Mouse (Mus musculus) liver, adult 2 months (tissue): Measurements from ENCODE around the gene Foxl1. TPM values are rescaled to one million over a fixed set of nuclear protein-coding genes. Genes with fewer than 3 reads are reported as not detected.

Source experiments
- DNase-seq: peaks from one replicate; pipeline ENCODE4 v3.0.0-alpha.2; 2011; ENCODE audit warnings: low read depth, low spot score; ENCODE audit errors: extremely low read depth
- H3K27ac ChIP-seq: fragments of 200-500 bp; replicated peaks from 2 replicates; pipeline ENCODE4 v1.5.1; 2012; ENCODE audit warnings: low read depth, mild to moderate bottlenecking, control low read depth, inconsistent platforms, low read length; ENCODE audit not compliant: insufficient read depth
- H3K27me3 ChIP-seq: fragments of 200-500 bp; 2 replicates; pipeline ENCODE4 v1.6.1; 2012; ENCODE audit warnings: mild to moderate bottlenecking, moderate library complexity, low read length, inconsistent platforms; ENCODE audit not compliant: control insufficient read depth, insufficient read depth
- H3K36me3 ChIP-seq: fragments of 200-500 bp; 2 replicates; pipeline ENCODE4 v1.6.1; 2012; ENCODE audit warnings: low read length, inconsistent platforms; ENCODE audit not compliant: control insufficient read depth, insufficient read depth
- H3K4me1 ChIP-seq: fragments of 200-500 bp; 2 replicates; pipeline ENCODE4 v1.6.1; 2011; ENCODE audit warnings: low read length; ENCODE audit not compliant: control insufficient read depth, insufficient read depth
- H3K4me3 ChIP-seq: fragments of 200-500 bp; 2 replicates; pipeline ENCODE4 v1.5.1; 2011; ENCODE audit warnings: low read depth, mild to moderate bottlenecking, control low read depth, low read length, moderate library complexity; ENCODE audit not compliant: insufficient read depth
- H3K79me2 ChIP-seq: fragments of 200-500 bp; 2 replicates; pipeline ENCODE4 v1.6.1; 2012; ENCODE audit warnings: inconsistent platforms, mild to moderate bottlenecking, low read length, moderate library complexity; ENCODE audit not compliant: control insufficient read depth, insufficient read depth
- H3K9ac ChIP-seq: fragments of 200-500 bp; 2 replicates; pipeline ENCODE4 v1.6.1; 2012; ENCODE audit warnings: low read depth, mild to moderate bottlenecking, control low read depth, inconsistent platforms, low read length
- CTCF ChIP-seq: fragments of 200-500 bp; IDR thresholded peaks from 2 replicates; pipeline ENCODE4 v1.5.1; 2011; ENCODE audit warnings: low read depth, low read length, control low read depth
- POLR2A ChIP-seq: fragments of 200-500 bp; IDR thresholded peaks from 2 replicates; pipeline ENCODE4 v1.6.1; 2011; ENCODE audit warnings: low read length, control low read depth; ENCODE audit not compliant: insufficient read depth; ENCODE audit errors: extremely low read depth
- WGBS: fragments of 180-500 bp; shearing (Covaris S2); methylation state at CpG from one replicate; pipeline ENCODE4 v1.1.7; 2018; 5-methylcytosine and 5-hydroxymethylcytosine counted together
- polyA plus RNA-seq: library from polyadenylated mRNA; depleted of rRNA; stranded (reverse); fragments of >200 nt; gene quantifications from 2 replicates; pipeline ENCODE4 v1.2.3, GENCODE M21; 2012
- total RNA-seq: library from RNA; depleted of rRNA; stranded (reverse); fragments of >200 nt; gene quantifications from 2 replicates; pipeline ENCODE4 v1.2.3, GENCODE M21; 2014

Foxl1 gene
- total and polyA plus RNA-seq, 2 experiments = not detected

DNA sequence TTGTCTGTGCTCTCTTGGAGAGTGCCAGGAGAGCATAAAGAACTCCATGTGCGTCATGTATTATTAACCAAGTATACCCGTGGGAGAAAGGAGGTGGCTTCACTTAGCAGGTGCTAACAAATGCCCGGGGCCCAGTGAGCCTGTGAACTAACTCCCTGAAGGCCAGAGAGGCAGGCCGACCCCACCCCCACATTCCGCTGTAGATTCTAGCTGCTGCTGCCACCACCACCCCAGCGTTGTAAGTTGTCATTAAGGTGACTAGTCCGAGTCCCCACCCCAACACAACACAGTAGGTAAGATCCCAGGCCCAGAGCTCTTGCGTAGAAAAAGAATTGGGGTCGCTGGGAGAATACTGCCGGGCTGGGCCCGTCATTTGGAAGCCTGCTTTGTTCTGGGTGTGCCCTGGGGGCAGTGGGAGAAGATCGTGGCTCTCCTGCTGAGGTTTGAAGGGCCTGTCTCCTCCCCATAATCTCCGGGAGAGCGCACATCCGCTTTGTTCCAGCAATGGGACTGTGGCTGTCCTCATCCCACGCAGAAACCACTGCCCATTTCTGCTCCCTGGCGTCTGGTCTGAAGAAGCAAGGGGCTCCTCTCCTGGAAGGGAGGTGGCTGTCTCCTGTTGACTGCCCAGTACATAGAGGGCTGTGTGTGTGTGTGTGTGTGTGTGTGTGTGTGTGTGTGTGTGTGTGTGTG, 3.0 kb upstream of the Foxl1 start:
- no peak for TF ChIP-seq CTCF
- TF ChIP-seq POLR2A = no peak
- H3K27ac ChIP-seq = no peak overlapping the region
- no peak overlapping the region for H3K4me3 ChIP-seq
- H3K9ac ChIP-seq = no peak overlapping the region
- H3K4me1 ChIP-seq = no peaks in the 10 kb centered on the region
- H3K36me3 ChIP-seq = no peaks in the 10 kb centered on the region
- DNase-seq = no peak
- WGBS = 9% methylated on average over 17 of the region's 17 CpGs
- peaks cover 32% of the 10 kb centered on the region for H3K27me3 ChIP-seq
- H3K79me2 ChIP-seq = no peaks in the 10 kb centered on the region

DNA sequence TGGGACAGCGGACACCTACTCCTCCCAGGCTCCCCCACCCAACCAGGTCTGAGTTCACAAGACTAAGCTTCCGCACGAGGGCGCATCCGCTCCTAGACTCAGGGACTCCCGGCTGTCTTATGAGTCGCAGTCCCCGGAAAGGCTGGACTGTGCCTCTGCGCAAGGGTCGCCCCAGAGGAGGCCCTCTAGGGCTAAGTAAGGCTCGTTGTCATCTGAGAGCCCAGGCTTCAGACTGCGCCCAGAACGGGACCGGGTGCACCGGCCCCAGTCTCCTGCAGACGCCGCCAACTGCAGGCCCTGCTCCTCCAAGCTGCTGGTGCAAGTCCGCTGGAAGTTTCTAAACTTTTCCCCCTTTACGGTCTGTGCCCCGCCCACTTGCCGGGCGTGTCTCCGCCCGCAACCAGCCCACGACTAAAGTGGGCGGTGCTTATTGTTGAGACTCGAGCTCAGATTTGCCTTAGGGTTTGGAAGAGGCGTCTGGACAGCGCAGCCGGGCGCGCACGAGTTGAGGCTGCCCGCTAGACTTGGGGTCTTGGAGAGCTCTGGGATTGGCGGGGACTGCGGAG, 2.3 kb upstream of the Foxl1 start:
- DNase-seq = no peak
- no peak overlapping the region for H3K27ac ChIP-seq
- no peaks in the 10 kb centered on the region for H3K36me3 ChIP-seq
- TF ChIP-seq POLR2A = no peak
- peak; percentile 41 for TF ChIP-seq CTCF
- H3K4me3 ChIP-seq = peak overlapping the region; percentile 24; the same call in 1 of the 2 replicates
- H3K27me3 ChIP-seq = peaks cover 31% of the 10 kb centered on the region
- H3K4me1 ChIP-seq = no peaks in the 10 kb centered on the region
- WGBS = 4% methylated on average over 36 of the region's 36 CpGs
- no peak overlapping the region for H3K9ac ChIP-seq
- no peaks in the 10 kb centered on the region for H3K79me2 ChIP-seq

DNA sequence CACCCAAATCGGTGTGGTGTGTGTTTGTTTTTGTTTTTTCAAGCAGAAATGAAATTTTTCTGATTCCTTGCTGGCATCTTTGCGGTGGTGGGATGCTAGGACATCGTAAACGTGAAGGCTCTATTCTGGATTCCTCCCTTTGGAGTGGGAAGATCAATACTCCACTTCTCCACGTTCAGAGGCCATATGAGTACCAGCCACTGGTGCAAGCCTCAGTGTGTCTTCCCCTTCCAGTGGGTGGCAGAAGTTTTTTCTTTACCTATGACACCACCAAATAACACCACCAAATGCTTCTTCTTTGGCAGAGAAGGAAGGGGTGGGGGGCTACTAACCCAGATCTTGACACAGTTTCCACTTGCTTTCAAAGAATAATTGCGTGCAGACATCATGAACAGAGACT, 1.5 kb upstream of the Foxl1 start:
- no peak for DNase-seq
- H3K36me3 ChIP-seq = no peaks in the 10 kb centered on the region

DNA sequence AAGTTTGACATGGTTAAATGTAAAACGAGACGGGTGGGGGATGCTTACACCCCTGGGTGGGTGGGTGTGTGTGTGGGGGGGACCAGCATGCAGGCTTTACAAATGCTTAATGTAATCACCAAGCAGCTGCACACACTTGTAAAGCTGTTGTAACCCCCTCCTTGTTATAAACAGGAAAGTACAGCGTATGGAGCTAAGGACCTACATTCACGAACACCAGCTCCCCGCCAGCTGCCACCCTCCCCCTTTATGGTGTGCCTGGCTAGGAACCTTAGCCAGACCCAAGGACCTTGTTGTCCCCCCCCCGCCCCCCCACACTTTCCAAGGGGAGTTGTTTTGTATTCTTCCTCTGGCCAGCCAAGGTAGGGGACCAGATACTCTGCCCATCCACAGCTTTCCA, 1.0 kb upstream of the Foxl1 start:
- no peaks in the 10 kb centered on the region for H3K79me2 ChIP-seq
- no peak overlapping the region for H3K27ac ChIP-seq
- H3K9ac ChIP-seq = no peak overlapping the region
- H3K27me3 ChIP-seq = peaks cover 27% of the 10 kb centered on the region
- H3K4me1 ChIP-seq = no peaks in the 10 kb centered on the region
- H3K36me3 ChIP-seq = no peaks in the 10 kb centered on the region
- H3K4me3 ChIP-seq = no peak overlapping the region
- TF ChIP-seq POLR2A (no peak), CTCF (no peak)
- DNase-seq = no peak
- 20% methylated on average over 6 of the region's 6 CpGs for WGBS

More for the DNA sequence above, 1.5 kb upstream of the Foxl1 start:
- no peak for TF ChIP-seq POLR2A
- no peak for TF ChIP-seq CTCF
- Histone ChIP-seq H3K4me3 (no peak overlapping the region), H3K9ac (no peak overlapping the region), H3K4me1 (no peaks in the 10 kb centered on the region), H3K27ac (no peak overlapping the region), H3K79me2 (no peaks in the 10 kb centered on the region), H3K27me3 (peaks cover 27% of the 10 kb centered on the region)
- WGBS = 15% methylated on average over 6 of the region's 6 CpGs

DNA sequence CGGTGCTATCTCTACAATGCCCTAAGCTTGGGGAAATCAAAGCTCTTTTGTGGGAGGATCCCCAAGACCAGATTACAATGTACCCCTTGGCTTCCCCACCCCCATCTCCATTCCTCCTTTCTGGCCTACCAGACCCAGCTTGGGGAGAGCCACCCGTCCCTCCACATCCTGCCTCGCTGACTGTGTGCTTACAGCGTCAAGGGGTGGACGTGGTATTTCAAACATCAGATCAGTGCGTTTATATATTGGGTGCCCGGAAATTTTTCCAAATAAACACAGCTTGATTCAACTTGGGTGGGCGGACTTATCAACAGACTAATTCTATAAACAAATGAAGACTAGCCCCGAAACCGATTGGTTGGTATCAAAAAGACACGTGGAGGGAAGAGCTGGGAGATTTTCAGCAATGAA, 444 bp upstream of the Foxl1 start:
- Histone ChIP-seq H3K4me1 (no peaks in the 10 kb centered on the region), H3K27ac (no peak overlapping the region), H3K36me3 (no peaks in the 10 kb centered on the region), H3K27me3 (peaks cover 27% of the 10 kb centered on the region), H3K9ac (no peak overlapping the region), H3K4me3 (no peak overlapping the region), H3K79me2 (no peaks in the 10 kb centered on the region)
- no peak for DNase-seq
- 7% methylated on average over 11 of the region's 11 CpGs for WGBS
- TF ChIP-seq POLR2A (no peak), CTCF (no peak)

DNA sequence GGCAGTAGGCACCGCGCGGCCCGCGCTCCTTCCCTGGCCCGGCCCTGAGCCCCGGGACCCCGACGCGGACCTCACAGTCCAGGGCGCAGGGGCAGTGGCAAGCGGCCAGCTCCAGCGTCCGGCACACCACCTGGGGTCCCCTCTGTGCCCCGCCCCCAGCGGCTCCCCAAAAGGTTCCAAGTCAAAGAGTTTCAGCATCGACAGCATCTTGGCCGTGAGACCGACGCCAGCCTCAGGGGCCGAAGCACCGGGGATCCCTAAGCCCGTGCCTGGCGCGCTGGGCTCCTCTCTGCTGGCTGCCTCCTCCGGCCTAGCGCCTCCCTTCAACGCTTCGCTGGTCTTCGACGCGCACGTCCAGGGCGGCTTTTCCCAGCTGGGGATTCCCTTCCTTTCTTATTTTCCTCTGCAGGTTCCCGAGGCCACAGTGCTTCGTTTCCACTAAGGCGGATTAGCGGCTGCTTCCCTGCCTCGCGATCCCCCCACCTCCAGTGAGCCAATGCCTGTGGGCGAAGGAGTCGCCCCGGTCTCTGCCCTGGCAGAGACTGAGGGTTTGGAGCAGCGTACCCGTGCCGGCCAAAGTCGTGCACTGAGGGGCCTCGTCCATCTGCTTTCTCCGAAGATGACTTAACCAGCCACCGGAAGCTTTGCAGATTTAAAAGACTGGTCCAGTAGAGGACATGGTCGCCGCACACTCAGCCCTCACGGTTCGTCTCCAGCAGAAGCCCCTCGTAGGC, 958 bp downstream of the Foxl1 start:
- Histone ChIP-seq H3K27me3 (peaks cover 23% of the 10 kb centered on the region), H3K27ac (no peak overlapping the region), H3K79me2 (no peaks in the 10 kb centered on the region), H3K36me3 (no peaks in the 10 kb centered on the region), H3K4me3 (no peak overlapping the region), H3K9ac (no peak overlapping the region), H3K4me1 (no peaks in the 10 kb centered on the region)
- WGBS = 7% methylated on average over 54 of the region's 55 CpGs
- TF ChIP-seq POLR2A (no peak), CTCF (no peak)
- no peak for DNase-seq
